Mouse (Mus musculus): Measurements from ENCODE around the gene Elf1. TPM values are rescaled to one million over a fixed set of nuclear protein-coding genes. Genes with fewer than 3 reads are reported as not detected.

Elf1 gene
- polyA plus RNA-seq, 1 experiment from 2014 or later, result 7.8 TPM

DNA sequence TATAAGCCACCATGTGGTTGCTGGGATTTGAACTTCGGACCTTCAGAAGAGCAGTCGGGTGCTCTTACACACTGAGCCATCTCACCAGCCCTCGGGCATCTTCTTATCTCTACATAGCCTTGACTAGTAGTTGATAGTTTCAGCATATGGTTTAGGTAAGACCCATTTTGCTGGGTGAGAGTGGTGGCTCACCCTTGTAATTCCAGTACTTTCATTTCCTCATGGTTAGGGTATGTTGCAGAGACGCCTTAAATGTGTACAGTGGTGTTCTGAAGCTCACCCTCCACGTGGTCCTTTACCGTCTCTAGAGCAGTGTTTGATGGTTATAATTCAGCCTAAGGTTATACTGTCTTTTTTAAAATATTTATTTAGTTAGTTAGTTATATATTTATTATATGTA is 125.4 kb downstream of the Elf1 start:
- ATAC-seq (ENCODE audit: low read depth), result no peak
- H3K9ac ChIP-seq (ENCODE audit: low read depth, low read length), result no peak overlapping the region
- H3K9me3 ChIP-seq (replicated peaks; ENCODE audit: control insufficient read depth, low read length), result no peaks in the 10 kb centered on the region
- H3K4me2 ChIP-seq (ENCODE audit: low read depth, low read length), result no peak overlapping the region
- no peaks in the 10 kb centered on the region for H3K27me3 ChIP-seq (ENCODE audit: control insufficient read depth, insufficient read depth, low read depth, low read length)
- peaks cover 11% of the 10 kb centered on the region for H3K36me3 ChIP-seq (ENCODE audit: control insufficient read depth, insufficient read depth)
- no peak overlapping the region for H3K27ac ChIP-seq (ENCODE audit: low read length)
- 75% methylated on average over 6 of the region's 6 CpGs for WGBS (ENCODE audit: insufficient replicate concordance)
- no peak overlapping the region for H3K4me3 ChIP-seq (ENCODE audit: low read depth, low read length)
- no peaks in the 10 kb centered on the region for H3K4me1 ChIP-seq (ENCODE audit: control insufficient read depth, low read depth, low read length)

DNA sequence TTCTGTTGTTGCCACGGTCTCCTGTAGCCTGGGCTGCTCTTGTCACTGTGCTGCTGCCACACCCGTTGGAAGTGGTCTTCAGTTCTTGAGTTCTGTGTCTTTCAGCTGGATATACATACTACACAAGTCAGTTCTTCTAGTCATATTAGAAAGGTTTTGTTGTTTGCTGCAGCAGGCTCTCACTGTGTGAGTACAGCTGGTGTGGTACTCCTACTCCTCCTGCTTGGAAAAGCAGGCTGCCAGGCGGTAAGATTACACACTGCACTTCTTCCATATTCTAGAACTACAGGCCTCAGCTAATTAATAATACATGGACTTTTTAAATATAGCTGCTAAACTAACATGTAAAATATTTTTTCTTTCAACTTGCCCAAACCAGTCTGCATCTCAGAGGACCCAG is 125.9 kb downstream of the Elf1 start:
- no peak overlapping the region for H3K4me3 ChIP-seq (ENCODE audit: low read depth, low read length)
- H3K9me3 ChIP-seq (replicated peaks; ENCODE audit: control insufficient read depth, low read length), result no peaks in the 10 kb centered on the region
- H3K27me3 ChIP-seq (ENCODE audit: control insufficient read depth, insufficient read depth, low read depth, low read length), result no peaks in the 10 kb centered on the region
- no peaks in the 10 kb centered on the region for H3K4me1 ChIP-seq (ENCODE audit: control insufficient read depth, low read depth, low read length)
- H3K36me3 ChIP-seq (ENCODE audit: control insufficient read depth, insufficient read depth), result peaks cover 14% of the 10 kb centered on the region
- H3K4me2 ChIP-seq (ENCODE audit: low read depth, low read length), result no peak overlapping the region
- no peak overlapping the region for H3K27ac ChIP-seq (ENCODE audit: low read length)
- no peak overlapping the region for H3K9ac ChIP-seq (ENCODE audit: low read depth, low read length)
- 78% methylated on average over 3 of the region's 3 CpGs for WGBS (ENCODE audit: insufficient replicate concordance)
- no peak for ATAC-seq (ENCODE audit: low read depth)

GRCm38 (mm10) chr14:79607352-79607751 is 126.4 kb downstream of the Elf1 start:
- Histone ChIP-seq H3K4me1 (ENCODE audit: control insufficient read depth, low read depth, low read length) (no peaks in the 10 kb centered on the region), H3K4me2 (ENCODE audit: low read depth, low read length) (no peak overlapping the region), H3K36me3 (ENCODE audit: control insufficient read depth, insufficient read depth) (peaks cover 14% of the 10 kb centered on the region), H3K9me3 (replicated peaks; ENCODE audit: control insufficient read depth, low read length) (no peaks in the 10 kb centered on the region), H3K27me3 (ENCODE audit: control insufficient read depth, insufficient read depth, low read depth, low read length) (no peaks in the 10 kb centered on the region), H3K4me3 (ENCODE audit: low read depth, low read length) (no peak overlapping the region), H3K27ac (ENCODE audit: low read length) (no peak overlapping the region), H3K9ac (ENCODE audit: low read depth, low read length) (no peak overlapping the region)
- no peak for ATAC-seq (ENCODE audit: low read depth)
- WGBS (ENCODE audit: insufficient replicate concordance), result 79% methylated on average over 4 of the region's 4 CpGs

- peaks cover 14% of the 10 kb centered on the region for H3K36me3 ChIP-seq (ENCODE audit: control insufficient read depth, insufficient read depth)
- no peaks in the 10 kb centered on the region for H3K4me1 ChIP-seq (ENCODE audit: control insufficient read depth, low read depth, low read length)
- WGBS (ENCODE audit: insufficient replicate concordance), result 92% methylated on average over 6 of the region's 6 CpGs
- no peak overlapping the region for H3K27ac ChIP-seq (ENCODE audit: low read length)
- no peaks in the 10 kb centered on the region for H3K9me3 ChIP-seq (replicated peaks; ENCODE audit: control insufficient read depth, low read length)
- no peak overlapping the region for H3K4me3 ChIP-seq (ENCODE audit: low read depth, low read length)
- H3K27me3 ChIP-seq (ENCODE audit: control insufficient read depth, insufficient read depth, low read depth, low read length), result no peaks in the 10 kb centered on the region
- ATAC-seq (ENCODE audit: low read depth), result no peak
- no peak overlapping the region for H3K9ac ChIP-seq (ENCODE audit: low read depth, low read length)
- no peak overlapping the region for H3K4me2 ChIP-seq (ENCODE audit: low read depth, low read length)
Measured at GRCm38 (mm10) chr14:79608286-79608685, 127.3 kb downstream of the Elf1 start.

- Histone ChIP-seq H3K36me3 (ENCODE audit: control insufficient read depth, insufficient read depth) (peaks cover 2% of the 10 kb centered on the region; the same call in 1 of the 2 replicates), H3K27me3 (ENCODE audit: control insufficient read depth, insufficient read depth, low read depth, low read length) (no peaks in the 10 kb centered on the region), H3K9me3 (replicated peaks; ENCODE audit: control insufficient read depth, low read length) (no peaks in the 10 kb centered on the region), H3K4me2 (ENCODE audit: low read depth, low read length) (no peak overlapping the region), H3K4me3 (ENCODE audit: low read depth, low read length) (no peak overlapping the region), H3K9ac (ENCODE audit: low read depth, low read length) (no peak overlapping the region), H3K4me1 (ENCODE audit: control insufficient read depth, low read depth, low read length) (peaks cover 6% of the 10 kb centered on the region), H3K27ac (ENCODE audit: low read length) (no peak overlapping the region)
- WGBS (ENCODE audit: insufficient replicate concordance), result 77% methylated on average over 8 of the region's 8 CpGs
- ATAC-seq (ENCODE audit: low read depth), result no peak
Measured at GRCm38 (mm10) chr14:79617121-79617828, 136.3 kb downstream of the Elf1 start.

- no peak overlapping the region for H3K27ac ChIP-seq (ENCODE audit: low read length)
- no peak for ATAC-seq (ENCODE audit: low read depth)
- H3K27me3 ChIP-seq (ENCODE audit: control insufficient read depth, insufficient read depth, low read depth, low read length), result no peaks in the 10 kb centered on the region
- no peak overlapping the region for H3K4me2 ChIP-seq (ENCODE audit: low read depth, low read length)
- H3K4me1 ChIP-seq (ENCODE audit: control insufficient read depth, low read depth, low read length), result peaks cover 6% of the 10 kb centered on the region
- H3K36me3 ChIP-seq (ENCODE audit: control insufficient read depth, insufficient read depth), result peaks cover 7% of the 10 kb centered on the region; the same call in 1 of the 2 replicates
- H3K9ac ChIP-seq (ENCODE audit: low read depth, low read length), result no peak overlapping the region
- no peaks in the 10 kb centered on the region for H3K9me3 ChIP-seq (replicated peaks; ENCODE audit: control insufficient read depth, low read length)
- no peak overlapping the region for H3K4me3 ChIP-seq (ENCODE audit: low read depth, low read length)
- 85% methylated on average over 7 of the region's 7 CpGs for WGBS (ENCODE audit: insufficient replicate concordance)
Measured at GRCm38 (mm10) chr14:79619802-79620201, 138.8 kb downstream of the Elf1 start.

DNA sequence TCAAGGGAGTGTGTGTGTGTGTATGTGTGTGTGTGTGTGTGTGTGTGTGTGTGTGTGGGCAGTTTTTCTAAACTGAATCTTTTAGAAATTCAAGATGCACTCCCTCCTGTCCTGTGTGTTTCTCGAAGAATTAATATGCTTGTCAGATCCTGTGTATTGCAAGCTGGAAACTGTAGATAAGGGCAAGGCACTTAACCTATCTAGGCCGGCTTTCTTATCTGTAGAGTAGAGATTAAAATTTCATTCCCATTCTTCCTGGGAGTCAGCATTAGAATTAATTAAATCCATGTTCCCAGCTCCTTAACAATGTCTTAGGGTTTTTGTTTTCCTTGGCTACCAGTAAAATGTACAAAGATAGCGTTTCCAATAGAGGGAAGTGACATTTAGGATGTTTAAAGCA is 140.1 kb downstream of the Elf1 start:
- Histone ChIP-seq H3K9ac (ENCODE audit: low read depth, low read length) (no peak overlapping the region), H3K27me3 (ENCODE audit: control insufficient read depth, insufficient read depth, low read depth, low read length) (no peaks in the 10 kb centered on the region), H3K27ac (ENCODE audit: low read length) (no peak overlapping the region), H3K4me1 (ENCODE audit: control insufficient read depth, low read depth, low read length) (peaks cover 6% of the 10 kb centered on the region), H3K4me2 (ENCODE audit: low read depth, low read length) (no peak overlapping the region), H3K4me3 (ENCODE audit: low read depth, low read length) (no peak overlapping the region), H3K9me3 (replicated peaks; ENCODE audit: control insufficient read depth, low read length) (no peaks in the 10 kb centered on the region), H3K36me3 (ENCODE audit: control insufficient read depth, insufficient read depth) (peaks cover 12% of the 10 kb centered on the region)
- ATAC-seq (ENCODE audit: low read depth), result peak; percentile 35; the same call in 1 of the 2 replicates
- WGBS (ENCODE audit: insufficient replicate concordance), result 36% methylated on average over 3 of the region's 3 CpGs

Small RNA genes within 50 kb of the gene (microRNA-seq; reads per million reads assigned to microRNA genes)
- gene Gm27857, result not detected

Other genes with a start within 250 kb of the Elf1 start
- not detected in 2 replicates for gene Zfp957, start 233.8 kb upstream of the Elf1 start, polyA plus RNA-seq (2015; fragmentation: Nextera tagmentation; extraction: Ambion mirVana)
- gene Rgcc, start 179.5 kb upstream of the Elf1 start, polyA plus RNA-seq (2015; fragmentation: Nextera tagmentation; extraction: Ambion mirVana), result 237 and 262 TPM in 2 replicates
- 21.3 and 25.0 TPM in 2 replicates for gene Naa16, start 90.4 kb upstream of the Elf1 start, polyA plus RNA-seq (2015; fragmentation: Nextera tagmentation; extraction: Ambion mirVana)
- gene Mtrf1, start 83.4 kb upstream of the Elf1 start, polyA plus RNA-seq (2015; fragmentation: Nextera tagmentation; extraction: Ambion mirVana), result 3.5 and 4.3 TPM in 2 replicates
- 3.2 and 3.4 TPM in 2 replicates for gene Kbtbd7, start 54.7 kb upstream of the Elf1 start, polyA plus RNA-seq (2015; fragmentation: Nextera tagmentation; extraction: Ambion mirVana)
- gene Kbtbd6, start 29.4 kb upstream of the Elf1 start, polyA plus RNA-seq (2015; fragmentation: Nextera tagmentation; extraction: Ambion mirVana), result 2.5 and 2.9 TPM in 2 replicates
- gene Wbp4, start 326 bp downstream of the Elf1 start, polyA plus RNA-seq (2015; fragmentation: Nextera tagmentation; extraction: Ambion mirVana), result 13.0 and 13.1 TPM in 2 replicates
- 30.5 and 31.3 TPM in 2 replicates for gene Sugt1, start 106.5 kb downstream of the Elf1 start, polyA plus RNA-seq (2015; fragmentation: Nextera tagmentation; extraction: Ambion mirVana)
- gene Cnmd, start 181.0 kb downstream of the Elf1 start, polyA plus RNA-seq (2015; fragmentation: Nextera tagmentation; extraction: Ambion mirVana), result 0.09 TPM in 1 of 2 replicates, not detected in the other